Mouse (Mus musculus) mature B cell (primary cell): Measurements from ENCODE around the gene Ly6g5c.

Source experiments
- in situ Hi-C: fragments of 300-500 bp; cut with MboI; formaldehyde crosslinking; loops from 2 replicates; pipeline ENCODE4 v1.14.3; 2019

Gene Ly6g5c

GRCm38 (mm10) chr17:35080710-35081109, 27.4 kb upstream of the Ly6g5c start:
- in situ Hi-C loops = no loop called here

GRCm38 (mm10) chr17:35082841-35083576, 25.1 kb upstream of the Ly6g5c start:
- in situ Hi-C loops = no loop called here

GRCm38 (mm10) chr17:35083929-35084497, 24.1 kb upstream of the Ly6g5c start:
- in situ Hi-C loops = no loop called here

GRCm38 (mm10) chr17:35085208-35085865, 22.7 kb upstream of the Ly6g5c start, which contains the start of gene Ly6g6f:
Gene Ly6g6f (minus strand): TSS chr17:35085610.
- in situ Hi-C loops = no loop called here

GRCm38 (mm10) chr17:35088151-35088550, 19.9 kb upstream of the Ly6g5c start:
- in situ Hi-C loops = no loop called here

GRCm38 (mm10) chr17:35088825-35089644, 19.0 kb upstream of the Ly6g5c start, which contains the start of gene Abhd16a:
Gene Abhd16a (plus strand): TSS chr17:35089263.
- in situ Hi-C loops = no loop called here

GRCm38 (mm10) chr17:35090166-35090932, 17.7 kb upstream of the Ly6g5c start:
- in situ Hi-C loops = no loop called here

- in situ Hi-C loops = no loop called here
Measured at GRCm38 (mm10) chr17:35092403-35093198, 15.5 kb upstream of the Ly6g5c start.

- in situ Hi-C loops = no loop called here
Measured at GRCm38 (mm10) chr17:35094475-35095365, 13.4 kb upstream of the Ly6g5c start.

- in situ Hi-C loops = no loop called here
Measured at GRCm38 (mm10) chr17:35096597-35096996, 11.5 kb upstream of the Ly6g5c start.

GRCm38 (mm10) chr17:35097164-35097655, 10.9 kb upstream of the Ly6g5c start:
- in situ Hi-C loops = no loop called here

GRCm38 (mm10) chr17:35100196-35100765, 7.8 kb upstream of the Ly6g5c start:
- in situ Hi-C loops = no loop called here

GRCm38 (mm10) chr17:35101161-35101560, 6.9 kb upstream of the Ly6g5c start:
- in situ Hi-C loops = no loop called here

- in situ Hi-C loops = no loop called here
Measured at GRCm38 (mm10) chr17:35102299-35102698, 5.8 kb upstream of the Ly6g5c start.

- in situ Hi-C loops = no loop called here
Measured at GRCm38 (mm10) chr17:35103221-35103690, 4.8 kb upstream of the Ly6g5c start.

GRCm38 (mm10) chr17:35104079-35104478, 4.0 kb upstream of the Ly6g5c start:
- in situ Hi-C loops = no loop called here

GRCm38 (mm10) chr17:35104754-35105153, 3.3 kb upstream of the Ly6g5c start:
- in situ Hi-C loops = no loop called here

- in situ Hi-C loops = no loop called here
Measured at GRCm38 (mm10) chr17:35105740-35106389, 2.2 kb upstream of the Ly6g5c start.
